Mouse (Mus musculus) adrenal gland, adult (tissue): ENCODE measurements at regions not wholly inside any gene's neighbourhood (a gene's known extent, or its start where the extent isn't known, plus 50 kb on each side); places are given as distances from the start of the nearest gene placed in this dataset.
"Not testable (repeated sequence)": the region's sequence is repeated elsewhere in the genome, so short reads cannot be mapped to it uniquely, and the experiment has no call there.

Experiments
- DNase-seq, 2 experiments: peaks; one replicate each; pipeline ENCODE4 v3.0.0; 2022 to 2023; ENCODE audit warnings: low spot score in 1 of 2; ENCODE audit not compliant: inconsistent age in 2 of 2

GRCm38 (mm10) chr5:133937967-133938918, 161.3 kb upstream of the Castor2 start:
- no peak for DNase-seq

GRCm38 (mm10) chr5:133935451-133935850, 164.1 kb upstream of the Castor2 start:
- DNase-seq = no peak

GRCm38 (mm10) chr5:133935006-133935405, 164.5 kb upstream of the Castor2 start:
- DNase-seq = no peak

GRCm38 (mm10) chr5:133930101-133930500, 169.4 kb upstream of the Castor2 start:
- no peak for DNase-seq

- DNase-seq = no peak
Measured at GRCm38 (mm10) chr5:133927054-133927453, 172.5 kb upstream of the Castor2 start.

GRCm38 (mm10) chr5:133925184-133925900, 174.2 kb upstream of the Castor2 start:
- no peak for DNase-seq

- no peak for DNase-seq
Measured at GRCm38 (mm10) chr5:133922181-133922580, 177.3 kb upstream of the Castor2 start.

- no peak for DNase-seq
Measured at GRCm38 (mm10) chr5:133915734-133916550, 183.6 kb upstream of the Castor2 start.

GRCm38 (mm10) chr5:133907442-133907841, 192.1 kb upstream of the Castor2 start:
- no peak for DNase-seq

- DNase-seq = peak in 1 of 2 experiments; percentile 22
Measured at GRCm38 (mm10) chr5:133898025-133898598, 201.4 kb upstream of the Castor2 start.

GRCm38 (mm10) chr5:133890728-133891127, 208.8 kb upstream of the Castor2 start:
- no peak for DNase-seq

GRCm38 (mm10) chr5:133889841-133890240, 209.7 kb upstream of the Castor2 start:
- no peak for DNase-seq

- DNase-seq = no peak
Measured at GRCm38 (mm10) chr5:133885507-133885906, 214.0 kb upstream of the Castor2 start.

GRCm38 (mm10) chr5:133885016-133885415, 214.5 kb upstream of the Castor2 start:
- DNase-seq = peak; percentile 29 to 46

- DNase-seq = no peak
Measured at GRCm38 (mm10) chr5:133884593-133884992, 214.9 kb upstream of the Castor2 start.

GRCm38 (mm10) chr5:133844483-133844882, 255.0 kb upstream of the Castor2 start:
- DNase-seq = no peak

GRCm38 (mm10) chr5:133842059-133842706, 257.3 kb upstream of the Castor2 start:
- DNase-seq = not testable (repeated sequence)

GRCm38 (mm10) chr5:133838286-133838685, 261.2 kb upstream of the Castor2 start:
- DNase-seq = no peak

GRCm38 (mm10) chr5:133833217-133833616, 266.3 kb upstream of the Castor2 start:
- no peak for DNase-seq

GRCm38 (mm10) chr5:133828226-133828625, 271.3 kb upstream of the Castor2 start:
- DNase-seq = no peak
